16 mouse cellular contexts compared by ENCODE assay signal in genomic region chr14:77618131-77618805, GRCm38 (mm10).
A peak's percentile ranks its signal among the peaks of the same experiment; 100 is the strongest.
DNase-seq lines count a peak whose midpoint lies in the region; ATAC-seq lines count a peak whose summit lies in the region.
"Had no signal": no experiment of that assay in that cellular context is flagged by ENCODE, and none has a peak within 500 bp of the region (broad histone marks: within the 10 kb centered on the region; RNA-seq: fewer than 3 reads in every experiment).

No protein-coding gene starts in this region.

- ATAC-seq in kidney, embryonic 15.5 days (replicated peaks; ENCODE audit: low FRiP score): no peak
- ATAC-seq: activated CD4-positive, CD25-positive, alpha-beta regulatory T cell, adult 4 months; forebrain, embryonic 15.5 days had no signal

- peak; percentile 40 to 75 for DNase-seq in adrenal gland, adult (ENCODE audit: inconsistent age in 2 of 2, low spot score in 1 of 2)
- no peak for DNase-seq in adrenal gland, postnatal 4 days (ENCODE audit: low spot score in 2 of 2)
- peak; percentile 47 for DNase-seq in kidney, adult 9 months
- peak; percentile 61 for DNase-seq in 3134 (ENCODE audit: extremely low read depth, insufficient read length, low spot score)
- DNase-seq in adrenal gland, postnatal 36 days: peak; percentile 16 to 56
- no peak for DNase-seq in cerebellum, adult 18-20 months
- no peak for DNase-seq in spleen, postnatal 4 days (ENCODE audit: low spot score in 2 of 2)
- DNase-seq: cerebellum, postnatal 36 days; gastrocnemius, postnatal 10 days; thymus, adult 18-20 months had no signal

- H3K4me3 ChIP-seq in kidney, embryonic 15.5 days (replicated peaks): no peak overlapping the region
- H3K4me3 ChIP-seq: forebrain, embryonic 15.5 days; heart, embryonic 12.5 days had no signal

- H3K27me3 ChIP-seq in kidney, embryonic 15.5 days: no peaks in the 10 kb centered on the region
- H3K27me3 ChIP-seq: forebrain, embryonic 15.5 days; heart, embryonic 12.5 days had no signal

- H3K9ac ChIP-seq in kidney, embryonic 15.5 days: no peak overlapping the region
- H3K9ac ChIP-seq: forebrain, embryonic 15.5 days; heart, embryonic 12.5 days; liver, embryonic 14.5 days had no signal

- no peak overlapping the region for H3K27ac ChIP-seq in kidney, embryonic 15.5 days
- H3K27ac ChIP-seq: forebrain, embryonic 15.5 days; liver, embryonic 14.5 days; macrophage had no signal

- H3K36me3 ChIP-seq in kidney, embryonic 15.5 days: no peaks in the 10 kb centered on the region
- H3K36me3 ChIP-seq: forebrain, embryonic 15.5 days; heart, embryonic 12.5 days had no signal

- no peaks in the 10 kb centered on the region for H3K9me3 ChIP-seq in kidney, embryonic 15.5 days (replicated peaks)
- H3K9me3 ChIP-seq: forebrain, embryonic 15.5 days; heart, embryonic 12.5 days had no signal

- no peak overlapping the region for H3K4me2 ChIP-seq in kidney, embryonic 15.5 days
- H3K4me2 ChIP-seq: forebrain, embryonic 15.5 days; heart, embryonic 12.5 days had no signal

- WGBS in kidney, embryonic 15.5 days: 64% methylated on average over 12 of the region's 13 CpGs

- H3K4me1 ChIP-seq in kidney, embryonic 15.5 days: peaks cover 6% of the 10 kb centered on the region; the same call in 1 of the 2 replicates

Comparison
In these comparisons a context has a peak if more than half of its experiments do, and no peak if none do; other contexts are left out.
1. DNase-seq: peak in adrenal gland, adult (2 of 2), kidney, adult 9 months (single experiment), 3134 (single experiment) and adrenal gland, postnatal 36 days (2 of 2); none in adrenal gland, postnatal 4 days (0 of 2), cerebellum, adult 18-20 months (0 of 2) and spleen, postnatal 4 days (0 of 2).